Mouse (Mus musculus) spleen, adult 2 months (tissue): Measurements from ENCODE around the gene Pfkfb3.

Experiments used
- CTCF ChIP-seq: fragments of 200-500 bp; IDR thresholded peaks from 2 replicates; pipeline ENCODE4 v1.5.1; 2011; ENCODE audit warnings: mild to moderate bottlenecking, inconsistent platforms; ENCODE audit not compliant: insufficient read depth, insufficient read length, insufficient replicate concordance; ENCODE audit errors: extremely low read depth
- POLR2A ChIP-seq: fragments of 200-500 bp; IDR thresholded peaks from 2 replicates; pipeline ENCODE4 v1.6.1; 2011; ENCODE audit warnings: low read depth, low read length, inconsistent platforms

DNA sequence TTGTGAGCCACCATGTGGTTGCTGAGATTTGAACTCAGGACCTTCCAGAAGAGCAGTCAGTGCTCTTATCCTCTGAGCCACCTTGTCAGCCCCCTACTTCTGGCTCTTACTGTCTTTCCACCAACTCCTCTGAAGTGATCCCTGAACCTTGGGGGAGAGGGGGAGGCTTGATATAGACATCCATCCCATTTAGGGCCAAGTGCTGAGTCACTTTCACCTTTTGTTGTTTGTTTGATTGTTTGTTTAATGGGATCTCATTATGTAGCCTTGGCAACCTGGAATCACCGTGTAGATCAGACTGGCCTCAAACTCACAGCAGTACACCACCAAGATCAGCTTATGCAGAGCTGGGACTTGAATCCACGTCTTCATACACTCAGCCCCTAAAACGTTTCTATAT, 3.4 kb upstream of the Pfkfb3 start:
- TF ChIP-seq CTCF (no peak), POLR2A (no peak)
